Mouse (Mus musculus) lung, postnatal 0 days (tissue): ENCODE data around the gene Agbl1. TPM values are rescaled to one million over a fixed set of nuclear protein-coding genes. Genes with fewer than 3 reads are reported as not detected.

Source experiments
- ATAC-seq: fragments of 200-750 bp; cut with Nextera tagmentation; 2 replicates; pipeline ENCODE4 v1.8.0; 2017; ENCODE audit warnings: moderate library complexity
- DNase-seq: peaks from one replicate; pipeline ENCODE4 v3.0.0-alpha.2; 2016; ENCODE audit warnings: low spot score
- H3K27ac ChIP-seq: fragments of 300-500 bp; sonication (generic); 2 replicates; pipeline ENCODE4 v1.5.1; 2014; ENCODE audit warnings: antibody characterized with exemption, mild to moderate bottlenecking, low read length, mixed read lengths
- H3K27me3 ChIP-seq: fragments of 300-500 bp; sonication (generic); replicated peaks from 2 replicates; pipeline ENCODE4 v1.6.1; 2014; ENCODE audit warnings: low read length, mixed read lengths; ENCODE audit not compliant: insufficient read depth
- H3K36me3 ChIP-seq: fragments of 300-500 bp; sonication (generic); 2 replicates; pipeline ENCODE4 v1.6.1; 2014; ENCODE audit warnings: low read length, mixed read lengths; ENCODE audit not compliant: insufficient read depth
- H3K4me1 ChIP-seq: fragments of 300-500 bp; sonication (generic); 2 replicates; pipeline ENCODE4 v1.6.1; 2014; ENCODE audit warnings: antibody characterized with exemption, low read depth, low read length, mixed read lengths; ENCODE audit not compliant: insufficient read depth
- H3K4me2 ChIP-seq: fragments of 300-500 bp; sonication (generic); replicated peaks from 2 replicates; pipeline ENCODE4 v1.6.1; 2014; ENCODE audit warnings: low read depth, mild to moderate bottlenecking, low read length, moderate library complexity, mixed read lengths
- H3K4me3 ChIP-seq: fragments of 300-500 bp; sonication (generic); 2 replicates; pipeline ENCODE4 v1.5.1; 2014; ENCODE audit warnings: low read depth, low read length
- H3K9ac ChIP-seq: fragments of 300-500 bp; sonication (generic); replicated peaks from 2 replicates; pipeline ENCODE4 v1.6.1; 2014; ENCODE audit warnings: low read depth, mild to moderate bottlenecking
- H3K9me3 ChIP-seq: fragments of 300-500 bp; sonication (generic); 2 replicates; pipeline ENCODE4 v1.6.1; 2016; ENCODE audit warnings: low read length, mixed read lengths
- CTCF ChIP-seq: IDR thresholded peaks from 2 replicates; pipeline ENCODE4 v1.5.1; 2016; ENCODE audit warnings: antibody characterized with exemption, mild to moderate bottlenecking
- EP300 ChIP-seq: IDR thresholded peaks from 2 replicates; pipeline ENCODE4 v1.6.1; 2016; ENCODE audit warnings: antibody characterized with exemption, mild to moderate bottlenecking, control low read depth
- whole genome bisulfite sequencing: fragments of 180-500 bp; shearing (Covaris S2); extraction: QIAGEN DNeasy Blood & Tissue Kit; methylation state at CpG from one replicate; pipeline ENCODE4 v1.1.7; 2014; 5-methylcytosine and 5-hydroxymethylcytosine counted together
- polyA plus RNA-seq: library from polyadenylated mRNA; unstranded; fragments of >200 nt; fragmentation: Nextera tagmentation; extraction: Ambion mirVana; gene quantifications from 2 replicates; pipeline ENCODE4 v1.2.1, GENCODE M21; 2015

Agbl1 gene
- polyA plus RNA-seq, 1 experiment from 2014 or later, result not detected

DNA sequence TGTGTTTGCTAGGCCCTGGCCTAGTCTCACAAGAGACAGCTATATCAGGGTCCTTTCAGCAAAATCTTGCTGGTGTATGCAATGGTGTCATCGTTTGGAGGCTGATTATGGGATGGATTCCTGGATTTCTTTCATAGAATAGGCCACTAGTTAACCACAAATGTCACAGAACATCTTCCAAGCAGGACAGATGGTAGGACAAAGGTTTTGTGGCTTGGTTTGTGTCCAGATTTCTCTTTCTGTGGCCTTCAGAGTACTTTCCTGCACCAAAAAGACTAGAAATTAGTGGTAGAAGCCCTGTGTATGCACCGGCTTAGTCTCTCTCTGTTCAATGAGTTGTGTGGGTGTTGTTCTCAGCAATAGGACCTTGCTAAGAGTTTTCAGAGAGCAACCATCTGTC lies 590.9 kb downstream of the Agbl1 start:
- no peak for TF ChIP-seq EP300
- no peak for TF ChIP-seq CTCF
- WGBS, result 66% methylated on average over 2 of the region's 2 CpGs
- H3K4me2 ChIP-seq, result no peak overlapping the region
- ATAC-seq (no peak), DNase-seq (no peak)
- H3K9ac ChIP-seq, result no peak overlapping the region
- no peak overlapping the region for H3K4me3 ChIP-seq
- no peak overlapping the region for H3K27ac ChIP-seq
- no peaks in the 10 kb centered on the region for H3K4me1 ChIP-seq
- H3K27me3 ChIP-seq, result no peaks in the 10 kb centered on the region
- no peaks in the 10 kb centered on the region for H3K36me3 ChIP-seq
- H3K9me3 ChIP-seq, result no peaks in the 10 kb centered on the region

DNA sequence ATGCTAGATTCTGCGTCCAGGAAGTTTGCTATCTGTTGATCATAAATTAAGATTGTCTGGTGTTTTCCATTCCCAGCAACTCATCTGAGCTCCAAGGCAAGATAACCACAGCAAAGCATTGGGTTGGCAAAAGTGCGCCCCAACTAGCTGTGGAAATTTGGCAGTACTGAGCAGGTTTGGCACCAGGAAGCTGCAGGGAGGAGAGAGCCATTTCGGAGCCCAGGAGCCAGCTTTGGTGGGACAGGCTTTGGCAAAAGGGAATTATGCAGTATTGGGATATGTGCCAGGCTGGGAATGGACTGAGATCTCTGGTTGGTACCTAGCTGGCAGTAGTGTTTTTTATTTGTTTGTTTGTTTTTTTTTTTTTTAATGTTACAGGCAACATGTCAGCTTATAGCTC lies 612.5 kb downstream of the Agbl1 start:
- H3K9ac ChIP-seq, result no peak overlapping the region
- ATAC-seq (no peak), DNase-seq (no peak)
- WGBS, result 83% methylated on average over 3 of the region's 3 CpGs
- H3K4me2 ChIP-seq, result no peak overlapping the region
- H3K4me3 ChIP-seq, result no peak overlapping the region
- H3K9me3 ChIP-seq, result no peaks in the 10 kb centered on the region
- TF ChIP-seq EP300, result no peak
- no peak for TF ChIP-seq CTCF
- no peaks in the 10 kb centered on the region for H3K4me1 ChIP-seq
- no peak overlapping the region for H3K27ac ChIP-seq
- no peaks in the 10 kb centered on the region for H3K36me3 ChIP-seq
- H3K27me3 ChIP-seq, result no peaks in the 10 kb centered on the region

DNA sequence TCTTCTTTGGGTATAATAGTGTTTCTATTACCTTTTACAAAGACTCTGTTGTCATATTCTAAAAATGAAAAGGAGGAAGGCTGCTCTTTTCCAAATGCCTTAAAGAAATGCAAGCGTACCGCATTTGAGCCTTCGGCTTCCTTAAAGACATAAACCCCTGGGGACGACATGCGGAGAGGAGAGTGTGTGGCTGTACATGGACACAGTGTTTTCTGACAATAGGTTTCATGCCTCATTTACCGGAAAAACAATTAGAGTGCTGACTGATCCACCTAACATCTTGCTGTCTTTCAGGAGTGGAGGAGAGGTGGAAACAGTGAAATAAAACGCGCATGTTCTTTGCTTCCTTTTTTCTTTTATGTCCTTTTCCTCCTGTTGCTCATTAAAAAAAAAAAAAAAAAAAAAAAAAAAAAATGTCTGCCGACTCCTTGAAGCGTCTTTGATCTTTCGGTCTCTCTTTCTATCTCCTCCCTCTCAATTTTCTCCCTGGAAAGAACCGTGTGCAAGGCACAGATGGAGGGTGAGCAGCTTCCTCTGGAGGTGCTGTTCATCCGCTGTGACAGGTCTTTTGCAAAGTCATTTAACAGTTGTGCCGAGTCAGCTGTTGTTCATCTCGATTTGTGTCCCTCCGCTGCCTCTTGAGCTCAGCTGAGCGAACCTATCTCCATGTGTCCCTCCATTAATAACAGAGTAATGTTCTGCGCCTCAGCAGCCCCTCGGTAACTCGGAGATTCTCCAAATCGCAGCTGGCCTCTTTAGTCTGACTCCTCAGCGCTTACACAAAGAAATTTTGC lies 659.9 kb downstream of the Agbl1 start:
- WGBS, result 67% methylated on average over 22 of the region's 22 CpGs
- H3K27me3 ChIP-seq, result no peaks in the 10 kb centered on the region
- TF ChIP-seq EP300 (no peak), CTCF (no peak)
- H3K4me2 ChIP-seq, result no peak overlapping the region
- H3K27ac ChIP-seq, result no peak overlapping the region
- no peak overlapping the region for H3K9ac ChIP-seq
- no peaks in the 10 kb centered on the region for H3K9me3 ChIP-seq
- H3K4me3 ChIP-seq, result no peak overlapping the region
- no peak for ATAC-seq
- H3K36me3 ChIP-seq, result no peaks in the 10 kb centered on the region
- DNase-seq, result no peak
- H3K4me1 ChIP-seq, result no peaks in the 10 kb centered on the region

- WGBS, result 84% methylated on average over 1 of the region's 1 CpGs
- no peak overlapping the region for H3K4me2 ChIP-seq
- DNase-seq, result no peak
- no peaks in the 10 kb centered on the region for H3K9me3 ChIP-seq
- no peaks in the 10 kb centered on the region for H3K4me1 ChIP-seq
- no peak overlapping the region for H3K9ac ChIP-seq
- H3K4me3 ChIP-seq, result no peak overlapping the region
- no peaks in the 10 kb centered on the region for H3K36me3 ChIP-seq
- no peak overlapping the region for H3K27ac ChIP-seq
- ATAC-seq, result no peak
- H3K27me3 ChIP-seq, result no peaks in the 10 kb centered on the region
- TF ChIP-seq EP300 (no peak), CTCF (no peak)
Measured at GRCm38 (mm10) chr7:76904096-76904495, 674.4 kb downstream of the Agbl1 start.

DNA sequence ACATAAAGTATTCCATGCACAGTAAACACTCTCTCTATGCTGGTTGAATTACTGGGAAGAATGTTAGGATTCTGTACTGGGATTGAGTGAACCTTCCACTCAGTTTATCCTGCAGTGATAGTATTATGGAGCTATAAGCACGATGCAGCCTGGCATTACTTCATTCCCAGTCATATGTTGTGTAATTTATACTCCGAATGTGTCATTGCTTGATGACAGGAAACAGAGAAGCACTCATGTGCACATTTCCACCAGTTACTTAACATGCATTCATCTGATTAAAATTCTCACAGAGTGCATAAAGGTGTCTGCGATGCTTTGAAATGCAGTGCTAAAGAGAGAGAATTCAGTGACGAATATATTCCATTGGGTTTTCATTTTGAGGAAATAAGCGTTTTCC lies 682.0 kb downstream of the Agbl1 start:
- DNase-seq (no peak), ATAC-seq (no peak)
- Histone ChIP-seq H3K27ac (no peak overlapping the region), H3K4me1 (no peaks in the 10 kb centered on the region), H3K36me3 (no peaks in the 10 kb centered on the region), H3K27me3 (no peaks in the 10 kb centered on the region), H3K4me3 (no peak overlapping the region), H3K9me3 (no peaks in the 10 kb centered on the region), H3K9ac (no peak overlapping the region), H3K4me2 (no peak overlapping the region)
- TF ChIP-seq CTCF, result no peak
- TF ChIP-seq EP300, result no peak
- 75% methylated on average over 5 of the region's 5 CpGs for WGBS

DNA sequence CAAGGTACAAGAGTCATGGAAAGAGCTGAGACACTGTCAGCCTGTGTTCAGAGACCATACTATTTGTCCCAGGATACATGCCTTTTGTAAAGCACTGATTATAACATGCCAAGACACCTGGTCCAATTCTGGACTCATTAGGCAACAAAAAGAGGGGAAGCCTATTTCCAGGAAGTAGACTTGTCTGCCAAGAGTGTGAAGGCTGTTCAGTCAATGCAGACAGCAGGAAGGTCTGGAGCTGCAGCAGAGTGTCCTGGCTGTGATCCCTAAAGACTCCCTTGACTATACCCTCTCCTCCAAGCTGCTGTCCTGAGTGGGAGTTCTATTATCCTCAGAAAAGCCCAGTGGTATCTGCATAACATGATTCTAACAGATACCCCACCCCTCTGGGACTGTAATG lies 689.2 kb downstream of the Agbl1 start:
- TF ChIP-seq CTCF, result no peak
- TF ChIP-seq EP300, result no peak
- Histone ChIP-seq H3K4me3 (no peak overlapping the region), H3K9ac (no peak overlapping the region), H3K27ac (no peak overlapping the region), H3K27me3 (no peaks in the 10 kb centered on the region), H3K36me3 (no peaks in the 10 kb centered on the region), H3K9me3 (no peaks in the 10 kb centered on the region), H3K4me2 (no peak overlapping the region), H3K4me1 (no peaks in the 10 kb centered on the region)
- DNase-seq (no peak), ATAC-seq (no peak)

GRCm38 (mm10) chr7:76921671-76922070 lies 692.0 kb downstream of the Agbl1 start:
- DNase-seq (no peak), ATAC-seq (no peak)
- no peaks in the 10 kb centered on the region for H3K36me3 ChIP-seq
- no peak for TF ChIP-seq CTCF
- TF ChIP-seq EP300, result no peak
- H3K9ac ChIP-seq, result no peak overlapping the region
- WGBS, result 30% methylated on average over 2 of the region's 2 CpGs
- H3K9me3 ChIP-seq, result no peaks in the 10 kb centered on the region
- no peak overlapping the region for H3K4me2 ChIP-seq
- no peak overlapping the region for H3K27ac ChIP-seq
- no peak overlapping the region for H3K4me3 ChIP-seq
- H3K27me3 ChIP-seq, result no peaks in the 10 kb centered on the region
- H3K4me1 ChIP-seq, result no peaks in the 10 kb centered on the region
